Mouse (Mus musculus) testis, adult 2 months (tissue): ENCODE measurements around the gene Cfap74. TPM values are rescaled to one million over a fixed set of nuclear protein-coding genes. Genes with fewer than 3 reads are reported as not detected.

ENCODE experiments used
- H3K27ac ChIP-seq: fragments of 200-500 bp; 2 replicates; pipeline ENCODE4 v1.5.1; 2012; ENCODE audit warnings: low read depth, low read length; ENCODE audit not compliant: control insufficient read depth, insufficient read depth
- H3K27me3 ChIP-seq: fragments of 200-500 bp; 2 replicates; pipeline ENCODE4 v1.6.1; 2012; ENCODE audit warnings: mild to moderate bottlenecking, low read length, moderate library complexity; ENCODE audit not compliant: control insufficient read depth, insufficient read depth
- H3K36me3 ChIP-seq: fragments of 200-500 bp; 2 replicates; pipeline ENCODE4 v1.6.1; 2012; ENCODE audit warnings: mild to moderate bottlenecking, low read length; ENCODE audit not compliant: control insufficient read depth, insufficient read depth
- H3K4me1 ChIP-seq: fragments of 200-500 bp; 2 replicates; pipeline ENCODE4 v1.6.1; 2012; ENCODE audit warnings: low read length; ENCODE audit not compliant: control insufficient read depth, insufficient read depth
- H3K4me3 ChIP-seq: fragments of 200-500 bp; 2 replicates; pipeline ENCODE4 v1.5.1; 2012; ENCODE audit warnings: low read depth, mild to moderate bottlenecking, low read length, moderate library complexity, mixed read lengths; ENCODE audit not compliant: control insufficient read depth
- CTCF ChIP-seq: fragments of 200-500 bp; IDR thresholded peaks from 2 replicates; pipeline ENCODE4 v1.5.1; 2012; ENCODE audit warnings: low read depth, mild to moderate bottlenecking, inconsistent platforms, low read length, moderate library complexity; ENCODE audit not compliant: control insufficient read depth, insufficient read depth, insufficient replicate concordance
- POLR2A ChIP-seq: fragments of 200-500 bp; IDR thresholded peaks from 2 replicates; pipeline ENCODE4 v1.6.1; 2012; ENCODE audit warnings: low read depth, mild to moderate bottlenecking, inconsistent platforms, low read length, moderate library complexity; ENCODE audit not compliant: control insufficient read depth
- polyA plus RNA-seq: library from polyadenylated mRNA; depleted of rRNA; stranded (reverse); fragments of >200 nt; gene quantifications from 2 replicates; pipeline ENCODE4 v1.2.3, GENCODE M21; 2012

The Cfap74 gene
- polyA plus RNA-seq, 1 experiment, result 79.6 TPM

DNA sequence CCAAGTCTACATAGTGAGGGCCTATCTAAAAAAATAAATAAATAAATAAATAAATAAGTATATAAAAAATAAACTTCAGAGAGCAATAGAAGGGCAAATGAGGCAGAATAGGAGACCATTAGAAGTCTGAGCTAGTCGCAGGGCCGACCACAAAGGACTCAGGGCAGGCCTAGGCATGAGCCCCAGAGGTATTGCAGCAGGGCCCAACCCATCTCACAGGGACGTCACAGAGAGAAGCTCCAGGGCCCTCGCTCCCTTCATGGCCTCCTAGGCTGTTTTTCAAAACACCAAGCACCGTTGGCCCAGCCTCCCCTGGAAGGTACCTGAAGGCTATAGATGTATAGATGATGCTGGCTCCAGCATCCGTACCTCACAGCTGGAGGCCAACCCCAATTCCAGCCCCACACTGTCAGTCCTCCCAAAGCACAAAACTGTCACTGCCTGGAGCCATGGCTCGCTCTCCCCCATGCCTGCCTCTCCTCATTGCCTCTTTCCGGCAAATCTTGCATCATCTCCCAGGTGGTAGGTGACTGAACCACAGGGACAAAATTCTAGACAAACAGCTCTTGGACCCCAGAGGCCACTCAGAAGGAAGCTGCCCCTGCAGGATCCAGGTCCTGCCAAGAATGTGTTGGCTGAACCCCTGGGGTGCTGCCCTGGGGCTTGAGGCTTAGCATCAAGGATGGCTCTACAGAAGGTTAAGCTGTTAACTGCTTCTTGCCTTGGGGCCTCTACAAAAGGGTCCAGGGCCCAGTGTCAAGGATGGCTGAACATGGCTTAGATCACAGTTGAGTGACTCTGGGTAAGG lies 73.9 kb downstream of the Cfap74 start:
- H3K4me1 ChIP-seq, result peaks cover 12% of the 10 kb centered on the region
- no peaks in the 10 kb centered on the region for H3K36me3 ChIP-seq
- H3K27me3 ChIP-seq, result no peaks in the 10 kb centered on the region
- TF ChIP-seq POLR2A (no peak), CTCF (no peak)
- no peak overlapping the region for H3K27ac ChIP-seq
- H3K4me3 ChIP-seq, result no peak overlapping the region

DNA sequence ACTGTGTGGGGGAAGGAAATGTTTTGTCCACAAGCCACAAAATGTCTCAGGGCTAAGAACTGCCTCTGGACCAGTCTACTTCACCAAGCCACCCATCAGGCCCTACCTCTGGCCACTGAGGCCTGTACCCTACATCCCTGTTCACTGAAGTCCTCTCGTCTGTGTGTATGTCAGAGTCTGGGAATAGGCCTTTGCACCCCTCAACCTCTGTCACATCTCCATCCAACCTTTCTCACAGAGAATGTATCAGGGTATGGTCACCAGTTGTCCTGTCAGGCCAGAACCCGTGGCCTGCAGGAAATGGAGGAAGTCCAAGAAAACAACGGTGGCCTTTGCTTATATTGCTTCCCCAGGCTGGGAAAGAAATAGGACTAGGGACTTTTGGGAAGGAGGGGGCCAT lies 76.5 kb downstream of the Cfap74 start:
- H3K36me3 ChIP-seq, result no peaks in the 10 kb centered on the region
- H3K4me1 ChIP-seq, result peaks cover 16% of the 10 kb centered on the region
- H3K27me3 ChIP-seq, result no peaks in the 10 kb centered on the region
- no peak overlapping the region for H3K4me3 ChIP-seq
- H3K27ac ChIP-seq, result no peak overlapping the region
- no peak for TF ChIP-seq CTCF
- TF ChIP-seq POLR2A, result no peak

GRCm38 (mm10) chr4:155487746-155488145 lies 78.8 kb downstream of the Cfap74 start:
- Histone ChIP-seq H3K27ac (no peak overlapping the region), H3K4me3 (no peak overlapping the region), H3K4me1 (peaks cover 5% of the 10 kb centered on the region), H3K36me3 (no peaks in the 10 kb centered on the region), H3K27me3 (no peaks in the 10 kb centered on the region)
- no peak for TF ChIP-seq CTCF
- TF ChIP-seq POLR2A, result no peak

DNA sequence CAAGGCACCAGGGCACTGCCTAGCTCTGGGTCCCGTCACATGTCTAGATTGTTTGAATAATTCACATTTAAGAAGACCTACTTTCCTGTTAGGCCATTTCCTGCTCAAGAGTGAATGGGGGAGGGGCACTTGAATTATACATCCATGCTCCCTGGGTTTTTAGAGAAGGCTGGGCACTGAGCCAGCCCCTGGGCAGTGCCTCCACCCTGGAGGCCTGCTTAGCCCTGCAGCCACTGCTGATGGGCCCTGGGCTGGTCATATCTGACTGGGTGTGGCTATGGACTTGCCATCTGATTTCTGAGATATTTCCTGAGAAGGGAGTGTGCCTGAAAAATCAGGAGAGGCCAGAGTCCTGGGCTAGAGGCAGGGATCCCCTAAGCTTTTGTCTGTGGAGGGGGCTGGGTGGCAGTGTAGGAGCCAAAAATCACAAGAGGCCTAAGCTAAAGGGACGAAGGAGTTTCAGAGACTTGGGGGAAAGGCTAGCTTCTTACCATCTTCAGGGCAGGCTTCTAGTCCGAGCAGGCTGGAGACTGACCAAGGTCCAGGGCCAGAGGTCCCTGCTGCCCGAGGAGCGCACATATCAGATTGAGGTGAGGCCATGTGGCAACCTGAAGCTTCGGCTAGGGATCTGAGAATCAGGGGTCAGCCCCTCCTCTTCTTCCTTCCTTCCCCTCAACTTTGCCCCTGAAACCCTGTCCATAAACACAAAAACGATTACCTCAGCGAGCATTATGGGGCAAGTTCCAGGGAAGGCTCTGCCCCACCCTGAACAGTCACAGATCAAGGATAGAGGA lies 79.4 kb downstream of the Cfap74 start:
- TF ChIP-seq POLR2A, result no peak
- TF ChIP-seq CTCF, result no peak
- peak overlapping the region; percentile 8; the same call in 1 of the 2 replicates for H3K27ac ChIP-seq

DNA sequence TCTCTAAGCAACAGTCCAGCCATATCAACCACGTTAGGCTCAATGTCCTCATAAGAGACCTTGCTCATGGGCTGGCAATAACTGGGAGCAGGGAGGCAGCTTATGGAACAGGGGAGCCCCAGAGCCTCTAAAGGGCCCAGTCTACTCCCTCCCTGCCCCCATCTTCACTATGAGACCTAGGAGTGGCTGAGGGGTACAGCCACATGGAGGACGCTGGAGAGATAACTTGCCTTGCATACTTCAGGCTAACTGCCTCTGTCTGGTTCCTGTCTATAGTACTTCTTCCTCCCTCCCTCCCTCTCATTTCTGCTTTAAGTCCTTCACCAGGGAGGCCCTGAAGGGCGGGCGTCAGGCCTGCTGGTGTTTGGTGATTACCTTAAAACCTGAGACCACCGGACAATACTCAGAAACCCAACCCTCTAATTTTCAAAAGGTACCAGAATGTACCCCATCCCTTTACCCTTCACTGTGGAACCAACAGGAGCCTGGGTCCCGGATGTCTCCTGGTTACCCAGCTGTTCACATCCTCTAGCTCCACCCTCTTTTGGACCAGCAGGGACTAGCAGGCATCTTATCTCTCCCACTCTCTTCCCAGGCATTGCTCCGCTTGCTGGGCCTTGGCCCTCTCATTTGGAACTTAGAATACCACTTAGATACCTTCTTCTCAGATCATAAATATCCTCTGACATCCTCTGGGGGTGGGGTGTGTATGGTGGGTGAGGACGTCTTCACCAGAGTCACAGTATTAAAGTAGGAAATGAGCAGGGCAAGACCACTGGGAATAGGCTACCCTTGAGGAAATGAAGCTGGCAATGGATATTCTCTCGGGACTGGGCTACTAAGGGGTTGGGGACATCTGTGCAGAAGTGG lies 80.3 kb downstream of the Cfap74 start:
- Histone ChIP-seq H3K4me1 (peaks cover 7% of the 10 kb centered on the region), H3K27me3 (no peaks in the 10 kb centered on the region), H3K4me3 (no peak overlapping the region), H3K36me3 (no peaks in the 10 kb centered on the region), H3K27ac (no peak overlapping the region)
- no peak for TF ChIP-seq CTCF
- no peak for TF ChIP-seq POLR2A

More for the DNA sequence above, 79.4 kb downstream of the Cfap74 start:
- H3K4me3 ChIP-seq, result no peak overlapping the region
- no peaks in the 10 kb centered on the region for H3K27me3 ChIP-seq
- peaks cover 7% of the 10 kb centered on the region for H3K4me1 ChIP-seq
- H3K36me3 ChIP-seq, result no peaks in the 10 kb centered on the region

DNA sequence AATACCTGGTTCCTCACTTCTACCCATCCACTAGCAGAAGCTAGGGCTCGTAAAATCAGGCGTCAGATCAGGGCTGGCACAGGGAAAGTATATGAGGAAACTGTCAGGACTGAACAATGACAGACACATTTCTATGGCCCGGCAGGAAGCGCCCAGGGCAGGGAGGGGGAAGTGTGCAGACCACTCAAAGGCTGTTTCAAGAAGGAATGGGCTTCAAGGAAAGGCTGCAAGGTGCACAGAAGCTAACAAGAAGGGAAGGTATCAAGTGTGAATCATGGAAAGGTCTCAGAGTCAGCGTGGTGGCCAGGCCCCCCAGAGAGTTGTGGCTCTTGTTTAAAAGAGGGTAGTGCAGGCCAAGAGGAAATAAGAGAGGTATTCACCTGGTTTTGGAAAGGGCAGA lies 81.5 kb downstream of the Cfap74 start:
- TF ChIP-seq POLR2A, result no peak
- no peak for TF ChIP-seq CTCF
- H3K4me3 ChIP-seq, result peak overlapping the region; percentile 77
- H3K36me3 ChIP-seq, result no peaks in the 10 kb centered on the region
- no peaks in the 10 kb centered on the region for H3K27me3 ChIP-seq
- H3K27ac ChIP-seq, result peak overlapping the region; percentile 86
- H3K4me1 ChIP-seq, result peaks cover 7% of the 10 kb centered on the region

- peak within 1 kb of the TSS; percentile 97 for H3K4me3 ChIP-seq
- no peaks in the 10 kb centered on the region for H3K36me3 ChIP-seq
- H3K27me3 ChIP-seq, result no peaks in the 10 kb centered on the region
- H3K4me1 ChIP-seq, result peaks cover 7% of the 10 kb centered on the region
- TF ChIP-seq POLR2A (peak; percentile 84), CTCF (no peak)
- peak within 1 kb of the TSS; percentile 86 for H3K27ac ChIP-seq
These were observed 82.1 kb downstream of the Cfap74 start, which contains the start of gene Gnb1 for GRCm38 (mm10) chr4:155490990-155491504. Gene Gnb1, plus strand, starts transcription at chr4:155491361.
